In the genomic region with DNA sequence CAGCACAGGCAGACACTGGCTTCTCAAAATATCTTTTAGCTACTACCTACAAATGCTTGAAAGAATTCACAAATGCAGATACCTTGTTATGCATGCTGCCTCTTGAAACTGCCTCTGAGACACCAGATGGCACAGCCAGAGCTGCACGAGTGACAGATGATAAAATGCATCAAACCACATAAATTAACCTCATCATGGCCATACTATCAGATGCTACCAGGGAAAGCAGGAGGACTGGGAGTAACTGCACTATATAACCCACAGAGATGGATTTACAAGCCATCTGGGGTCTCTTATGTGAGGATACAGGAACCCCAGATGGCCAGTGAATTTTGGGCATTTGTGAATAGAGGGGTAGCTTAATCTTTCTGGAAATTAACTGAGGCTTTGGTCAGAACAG, we compare ENCODE assay signal across 20 mouse cellular contexts.
DNase-seq lines count a peak whose midpoint lies in the region; ATAC-seq lines count a peak whose summit lies in the region.
"Had no signal": no experiment of that assay in that cellular context is flagged by ENCODE, and none has a peak within 500 bp of the region (broad histone marks: within the 10 kb centered on the region; RNA-seq: fewer than 3 reads in every experiment).

No protein-coding gene starts in this region.

- H3K4me2 ChIP-seq in hindbrain, embryonic 11.5 days (replicated peaks; ENCODE audit: low read depth, low read length): no peak overlapping the region
- H3K4me2 ChIP-seq in hindbrain, embryonic 16.5 days (ENCODE audit: low read length): no peak overlapping the region
- H3K4me2 ChIP-seq: liver, embryonic 11.5 days; lung, embryonic 14.5 days; midbrain, embryonic 12.5 days had no signal

- H3K9me3 ChIP-seq in hindbrain, embryonic 11.5 days (ENCODE audit: control insufficient read depth, low read length): no peaks in the 10 kb centered on the region
- no peaks in the 10 kb centered on the region for H3K9me3 ChIP-seq in hindbrain, embryonic 10.5 days
- no peaks in the 10 kb centered on the region for H3K9me3 ChIP-seq in hindbrain, embryonic 16.5 days (ENCODE audit: control insufficient read depth, low read length)
- H3K9me3 ChIP-seq: limb, embryonic 10.5 days; midbrain, embryonic 12.5 days had no signal

- ATAC-seq in hindbrain, embryonic 11.5 days (ENCODE audit: low FRiP score): peak; percentile 77; the same call in 1 of the 2 replicates
- ATAC-seq in hindbrain, embryonic 16.5 days: peak; percentile 86
- ATAC-seq: inflammation-experienced regulatory T-cells, adult 6 months had no signal

- no peaks in the 10 kb centered on the region for H3K4me1 ChIP-seq in hindbrain, embryonic 11.5 days (replicated peaks; ENCODE audit: control insufficient read depth, insufficient read depth, low read length)
- H3K4me1 ChIP-seq in hindbrain, embryonic 10.5 days (replicated peaks): no peaks in the 10 kb centered on the region
- H3K4me1 ChIP-seq in hindbrain, embryonic 16.5 days (ENCODE audit: control insufficient read depth, insufficient read depth, low read depth, low read length): no peaks in the 10 kb centered on the region
- H3K4me1 ChIP-seq: limb, embryonic 10.5 days; midbrain, embryonic 12.5 days had no signal

- WGBS in hindbrain, embryonic 11.5 days: 48% methylated on average over 1 of the region's 1 CpGs
- WGBS in hindbrain, embryonic 10.5 days: 60% methylated on average over 1 of the region's 1 CpGs
- 33% methylated on average over 1 of the region's 1 CpGs for WGBS in hindbrain, embryonic 16.5 days

- no peak overlapping the region for H3K27ac ChIP-seq in hindbrain, embryonic 11.5 days (ENCODE audit: low read depth, low read length)
- H3K27ac ChIP-seq in hindbrain, embryonic 10.5 days: no peak overlapping the region
- peak overlapping the region; percentile 31; the same call in 1 of the 2 replicates for H3K27ac ChIP-seq in hindbrain, embryonic 16.5 days (ENCODE audit: low read depth, low read length)
- H3K27ac ChIP-seq: limb, embryonic 10.5 days; midbrain, embryonic 12.5 days had no signal

- intact Hi-C loops in left cerebral cortex, postnatal 36 days (cut with DNase I): no loop called here

- no peak overlapping the region for H3K9ac ChIP-seq in hindbrain, embryonic 11.5 days (ENCODE audit: low read depth, low read length)
- no peak overlapping the region for H3K9ac ChIP-seq in hindbrain, embryonic 16.5 days (ENCODE audit: low read depth, low read length)
- H3K9ac ChIP-seq: lung, embryonic 14.5 days; midbrain, embryonic 12.5 days had no signal

- no peaks in the 10 kb centered on the region for H3K36me3 ChIP-seq in hindbrain, embryonic 11.5 days (ENCODE audit: control insufficient read depth, insufficient read depth, low read length)
- no peaks in the 10 kb centered on the region for H3K36me3 ChIP-seq in hindbrain, embryonic 10.5 days
- H3K36me3 ChIP-seq in hindbrain, embryonic 16.5 days (ENCODE audit: control insufficient read depth, insufficient read depth, low read length): no peaks in the 10 kb centered on the region
- H3K36me3 ChIP-seq: limb, embryonic 10.5 days; midbrain, embryonic 12.5 days had no signal

- no peaks in the 10 kb centered on the region for H3K27me3 ChIP-seq in hindbrain, embryonic 11.5 days (ENCODE audit: control insufficient read depth, insufficient read depth, low read length)
- no peaks in the 10 kb centered on the region for H3K27me3 ChIP-seq in hindbrain, embryonic 10.5 days (ENCODE audit: insufficient read depth, poor library complexity, severe bottlenecking)
- no peaks in the 10 kb centered on the region for H3K27me3 ChIP-seq in hindbrain, embryonic 16.5 days (replicated peaks; ENCODE audit: control insufficient read depth, insufficient read depth, low read length)
- H3K27me3 ChIP-seq: midbrain, embryonic 12.5 days had no signal

- DNase-seq in hindbrain, embryonic 11.5 days (ENCODE audit: low spot score): peak; percentile 5
- no peak for DNase-seq in hindbrain, embryonic 10.5 days (ENCODE audit: low spot score)
- DNase-seq in right cerebral cortex, postnatal 10 days (ENCODE audit: low spot score in 2 of 2): peak; percentile 28 to 34
- DNase-seq in right cerebral cortex, postnatal 25 days: no peak
- DNase-seq in adrenal gland, postnatal 36 days: no peak
- no peak for DNase-seq in left cerebral cortex, postnatal 36 days (ENCODE audit: low spot score in 2 of 2)
- DNase-seq: adrenal gland, adult 8-10 months; B cell, adult 2 months; cerebellum, adult 9-10 months; heart, postnatal 10 days; kidney, adult 9 months; kidney, postnatal 4 days; lung, embryonic 14.5 days; lung, postnatal 4 days; thymus, adult 18-20 months had no signal

- H3K4me3 ChIP-seq in hindbrain, embryonic 11.5 days (ENCODE audit: low read depth, low read length): no peak overlapping the region
- H3K4me3 ChIP-seq in hindbrain, embryonic 10.5 days: no peak overlapping the region
- H3K4me3 ChIP-seq in hindbrain, embryonic 16.5 days (ENCODE audit: low read length): no peak overlapping the region
- H3K4me3 ChIP-seq: limb, embryonic 10.5 days; midbrain, embryonic 12.5 days had no signal

Comparison
In these comparisons a context has a peak if more than half of its experiments do, and no peak if none do; other contexts are left out.
1. DNase-seq: peak in hindbrain, embryonic 11.5 days (single experiment) and right cerebral cortex, postnatal 10 days (2 of 2); none in hindbrain, embryonic 10.5 days (single experiment), right cerebral cortex, postnatal 25 days (single experiment), adrenal gland, postnatal 36 days (0 of 2) and left cerebral cortex, postnatal 36 days (0 of 2).